22 mouse cellular contexts compared by ENCODE assay signal in genomic region chr16:40234151-40234895, GRCm38 (mm10).
DNase-seq lines count a peak whose midpoint lies in the region; ATAC-seq lines count a peak whose summit lies in the region.
"Had no signal": no experiment of that assay in that cellular context is flagged by ENCODE, and none has a peak within 500 bp of the region (broad histone marks: within the 10 kb centered on the region; RNA-seq: fewer than 3 reads in every experiment).

No protein-coding gene starts in this region.

- H3K9ac ChIP-seq in forebrain, embryonic 16.5 days (replicated peaks; ENCODE audit: low read depth, low read length): no peak overlapping the region
- no peak overlapping the region for H3K9ac ChIP-seq in forebrain, embryonic 11.5 days (ENCODE audit: low read length)
- no peak overlapping the region for H3K9ac ChIP-seq in midbrain, embryonic 16.5 days (ENCODE audit: low read depth, low read length)
- no peak overlapping the region for H3K9ac ChIP-seq in neural tube, embryonic 15.5 days (replicated peaks)
- H3K9ac ChIP-seq: heart, embryonic 13.5 days; liver, embryonic 15.5 days; lung, embryonic 15.5 days had no signal

- H3K27ac ChIP-seq in forebrain, embryonic 16.5 days (ENCODE audit: low read length): 0 out of 2 replicates have a peak overlapping the region, but pooled peaks have one; percentile 11
- no peak overlapping the region for H3K27ac ChIP-seq in forebrain, embryonic 11.5 days (ENCODE audit: low read depth, low read length)
- peak overlapping the region; percentile 26; the same call in 1 of the 2 replicates for H3K27ac ChIP-seq in midbrain, embryonic 16.5 days (ENCODE audit: low read length)
- H3K27ac ChIP-seq in midbrain, embryonic 10.5 days (replicated peaks): no peak overlapping the region
- peak overlapping the region; percentile 34; the same call in 1 of the 2 replicates for H3K27ac ChIP-seq in neural tube, embryonic 15.5 days (replicated peaks)
- H3K27ac ChIP-seq: heart, adult 2 months; heart, embryonic 13.5 days; liver, embryonic 15.5 days; lung, embryonic 15.5 days had no signal

- H3K4me1 ChIP-seq in forebrain, embryonic 16.5 days (replicated peaks; ENCODE audit: control insufficient read depth, insufficient read depth, low read length): peaks cover 11% of the 10 kb centered on the region
- H3K4me1 ChIP-seq in forebrain, embryonic 11.5 days (replicated peaks; ENCODE audit: control insufficient read depth, insufficient read depth, low read length): no peaks in the 10 kb centered on the region
- H3K4me1 ChIP-seq in midbrain, embryonic 16.5 days (ENCODE audit: control insufficient read depth, insufficient read depth, low read length): peaks cover 9% of the 10 kb centered on the region; the same call in 1 of the 2 replicates
- H3K4me1 ChIP-seq in midbrain, embryonic 10.5 days: no peaks in the 10 kb centered on the region
- peaks cover 20% of the 10 kb centered on the region for H3K4me1 ChIP-seq in neural tube, embryonic 15.5 days
- H3K4me1 ChIP-seq: heart, embryonic 13.5 days; liver, embryonic 15.5 days; lung, embryonic 15.5 days; megakaryocyte, embryonic 14.5 days had no signal

- H3K4me3 ChIP-seq in forebrain, embryonic 16.5 days (replicated peaks; ENCODE audit: low read length): no peak overlapping the region
- H3K4me3 ChIP-seq in forebrain, embryonic 11.5 days (ENCODE audit: low read depth, low read length): no peak overlapping the region
- H3K4me3 ChIP-seq in midbrain, embryonic 16.5 days (ENCODE audit: low read depth, low read length): no peak overlapping the region
- no peak overlapping the region for H3K4me3 ChIP-seq in midbrain, embryonic 10.5 days
- no peak overlapping the region for H3K4me3 ChIP-seq in neural tube, embryonic 15.5 days (replicated peaks)
- H3K4me3 ChIP-seq: heart, adult 2 months; heart, embryonic 13.5 days; liver, embryonic 15.5 days; lung, embryonic 15.5 days; megakaryocyte, embryonic 14.5 days had no signal

- WGBS in forebrain, embryonic 16.5 days: 67% methylated on average over 13 of the region's 13 CpGs
- WGBS in forebrain, embryonic 11.5 days: 79% methylated on average over 13 of the region's 13 CpGs
- 62% methylated on average over 13 of the region's 13 CpGs for WGBS in midbrain, embryonic 16.5 days
- WGBS in midbrain, embryonic 10.5 days: 85% methylated on average over 13 of the region's 13 CpGs
- 39% methylated on average over 13 of the region's 13 CpGs for WGBS in neural tube, embryonic 15.5 days

- H3K9me3 ChIP-seq in forebrain, embryonic 16.5 days (ENCODE audit: control insufficient read depth, low read length): no peaks in the 10 kb centered on the region
- no peaks in the 10 kb centered on the region for H3K9me3 ChIP-seq in forebrain, embryonic 11.5 days (ENCODE audit: control insufficient read depth, low read length)
- no peaks in the 10 kb centered on the region for H3K9me3 ChIP-seq in midbrain, embryonic 16.5 days (replicated peaks; ENCODE audit: control insufficient read depth, low read length, poor library complexity, severe bottlenecking)
- H3K9me3 ChIP-seq in midbrain, embryonic 10.5 days (replicated peaks): no peaks in the 10 kb centered on the region
- no peaks in the 10 kb centered on the region for H3K9me3 ChIP-seq in neural tube, embryonic 15.5 days (replicated peaks)
- H3K9me3 ChIP-seq: heart, embryonic 13.5 days; liver, embryonic 15.5 days; lung, embryonic 15.5 days; megakaryocyte, embryonic 14.5 days had no signal

- DNase-seq in forebrain, embryonic 11.5 days (ENCODE audit: low spot score): no peak
- DNase-seq in layer of hippocampus, adult 11-12 months (ENCODE audit: low spot score): peak; percentile 21
- DNase-seq in layer of hippocampus, postnatal 36 days: no peak
- DNase-seq in midbrain, embryonic 10.5 days (ENCODE audit: low spot score): no peak
- DNase-seq: adrenal gland, postnatal 14 days; cerebellum, adult 9-10 months; gastrocnemius, postnatal 36 days; heart, adult 2 months; heart, postnatal 14 days; kidney, adult 11 months; kidney, postnatal 4 days; liver; lung, postnatal 36 days; thymus, adult 18-20 months; thymus, postnatal 36 days had no signal

- H3K36me3 ChIP-seq in forebrain, embryonic 16.5 days (ENCODE audit: control insufficient read depth, insufficient read depth): no peaks in the 10 kb centered on the region
- no peaks in the 10 kb centered on the region for H3K36me3 ChIP-seq in forebrain, embryonic 11.5 days (ENCODE audit: control insufficient read depth, insufficient read depth, low read length)
- H3K36me3 ChIP-seq in midbrain, embryonic 16.5 days (ENCODE audit: control insufficient read depth, insufficient read depth, low read length): no peaks in the 10 kb centered on the region
- H3K36me3 ChIP-seq in midbrain, embryonic 10.5 days: no peaks in the 10 kb centered on the region
- H3K36me3 ChIP-seq in neural tube, embryonic 15.5 days: no peaks in the 10 kb centered on the region
- H3K36me3 ChIP-seq: heart, embryonic 13.5 days; liver, embryonic 15.5 days; lung, embryonic 15.5 days had no signal

- peak; percentile 20 for ATAC-seq in forebrain, embryonic 16.5 days
- no peak for ATAC-seq in forebrain, embryonic 11.5 days (replicated peaks; ENCODE audit: low FRiP score)
- ATAC-seq in midbrain, embryonic 16.5 days: no peak; the same call in 1 of the 2 replicates
- ATAC-seq in neural tube, embryonic 15.5 days (ENCODE audit: low FRiP score): peak; percentile 63

- H3K4me2 ChIP-seq in forebrain, embryonic 16.5 days (ENCODE audit: low read length): no peak overlapping the region
- H3K4me2 ChIP-seq in forebrain, embryonic 11.5 days (ENCODE audit: low read depth, low read length, severe bottlenecking): no peak overlapping the region
- H3K4me2 ChIP-seq in midbrain, embryonic 16.5 days (ENCODE audit: low read length): no peak overlapping the region
- H3K4me2 ChIP-seq in neural tube, embryonic 15.5 days: peak overlapping the region; percentile 19; the same call in 1 of the 2 replicates
- H3K4me2 ChIP-seq: heart, embryonic 13.5 days; liver, embryonic 15.5 days; lung, embryonic 15.5 days had no signal

- H3K27me3 ChIP-seq in forebrain, embryonic 16.5 days (replicated peaks; ENCODE audit: control insufficient read depth, insufficient read depth, low read length): no peaks in the 10 kb centered on the region
- no peaks in the 10 kb centered on the region for H3K27me3 ChIP-seq in forebrain, embryonic 11.5 days (ENCODE audit: control insufficient read depth, insufficient read depth, low read length)
- H3K27me3 ChIP-seq in midbrain, embryonic 16.5 days (ENCODE audit: control insufficient read depth, insufficient read depth, low read depth, low read length): no peaks in the 10 kb centered on the region
- no peaks in the 10 kb centered on the region for H3K27me3 ChIP-seq in midbrain, embryonic 10.5 days (ENCODE audit: low read depth, poor library complexity, severe bottlenecking)
- H3K27me3 ChIP-seq in neural tube, embryonic 15.5 days (replicated peaks): no peaks in the 10 kb centered on the region
- H3K27me3 ChIP-seq: heart, embryonic 13.5 days; liver, embryonic 15.5 days; lung, embryonic 15.5 days; megakaryocyte, embryonic 14.5 days had no signal

Comparison
In these comparisons a context has a peak if more than half of its experiments do, and no peak if none do; other contexts are left out.
1. ATAC-seq: peak in forebrain, embryonic 16.5 days (single experiment) and neural tube, embryonic 15.5 days (single experiment); none in forebrain, embryonic 11.5 days (single experiment) and midbrain, embryonic 16.5 days (single experiment).
2. H3K27ac ChIP-seq: peak in forebrain, embryonic 16.5 days (single experiment), midbrain, embryonic 16.5 days (single experiment) and neural tube, embryonic 15.5 days (single experiment); none in forebrain, embryonic 11.5 days (single experiment) and midbrain, embryonic 10.5 days (single experiment).